Comparison of ENCODE assay signal across 29 mouse cellular contexts in the genomic region with DNA sequence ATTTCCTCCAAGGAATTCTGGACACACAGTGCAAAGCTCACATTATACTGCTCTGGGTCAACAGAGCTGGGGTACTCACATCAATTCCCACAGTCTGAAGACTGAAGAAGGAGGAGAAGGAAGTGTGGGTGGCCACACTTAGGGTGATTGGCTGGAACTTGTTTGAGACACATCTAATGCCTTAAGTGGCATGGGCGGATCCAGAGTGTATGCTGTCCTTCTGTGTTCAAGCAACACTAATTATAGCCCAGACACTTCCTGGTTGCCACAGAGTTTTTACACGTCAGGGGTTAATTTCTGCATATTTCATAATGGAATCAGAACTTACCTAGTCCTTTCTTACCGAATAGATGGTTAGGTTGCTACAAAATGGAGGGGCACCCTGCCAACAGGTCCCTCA. TPM values are rescaled to one million over a fixed set of nuclear protein-coding genes. Genes with fewer than 3 reads are reported as not detected.
A peak's percentile ranks its signal among the peaks of the same experiment; 100 is the strongest.
DNase-seq lines count a peak whose midpoint lies in the region; ATAC-seq and TF ChIP-seq lines count a peak whose summit lies in the region.
"Had no signal": no experiment of that assay in that cellular context is flagged by ENCODE, and none has a peak within 500 bp of the region (broad histone marks: within the 10 kb centered on the region; RNA-seq: fewer than 3 reads in every experiment).

No protein-coding gene starts in this region.

- H3K27ac ChIP-seq in lung, postnatal 0 days (ENCODE audit: low read length), result no peak overlapping the region
- H3K27ac ChIP-seq in embryonic fibroblast, embryonic 13.5 days (ENCODE audit: insufficient read depth, low read length), result peak overlapping the region; percentile 36
- H3K27ac ChIP-seq: embryonic facial prominence, embryonic 10.5 days; embryonic facial prominence, embryonic 12.5 days; forebrain, embryonic 10.5 days; forebrain, embryonic 12.5 days had no signal

- intact Hi-C loops in gastrocnemius, postnatal 36 days (cut with DNase I), result loop anchor here (5.0 kb wide), 2 partner anchors 263 to 428 kb away; no protein-coding TSS in a partner anchor

- H3K36me3 ChIP-seq in lung, postnatal 0 days (ENCODE audit: insufficient read depth, low read length), result no peaks in the 10 kb centered on the region
- H3K36me3 ChIP-seq: embryonic facial prominence, embryonic 10.5 days; embryonic facial prominence, embryonic 12.5 days; forebrain, embryonic 10.5 days; forebrain, embryonic 12.5 days; G1E had no signal

- no peak overlapping the region for H3K9ac ChIP-seq in lung, postnatal 0 days (replicated peaks; ENCODE audit: low read depth)
- H3K9ac ChIP-seq: embryonic facial prominence, embryonic 12.5 days; forebrain, embryonic 12.5 days had no signal

- H3K27me3 ChIP-seq in lung, postnatal 0 days (replicated peaks; ENCODE audit: insufficient read depth, low read length), result no peaks in the 10 kb centered on the region
- H3K27me3 ChIP-seq: CH12.LX; embryonic facial prominence, embryonic 12.5 days; forebrain, embryonic 12.5 days; Patski had no signal

- H3K4me1 ChIP-seq in lung, postnatal 0 days (ENCODE audit: insufficient read depth, low read depth, low read length), result no peaks in the 10 kb centered on the region
- H3K4me1 ChIP-seq in embryonic fibroblast, embryonic 13.5 days (ENCODE audit: control insufficient read depth, insufficient read depth, low read length), result 0 out of 2 replicates have a peak, but pooled peaks cover 2% of the 10 kb centered on the region
- H3K4me1 ChIP-seq: embryonic facial prominence, embryonic 10.5 days; embryonic facial prominence, embryonic 12.5 days; forebrain, embryonic 10.5 days had no signal

- TF ChIP-seq POLR2A in embryonic fibroblast, embryonic 13.5 days (IDR thresholded peaks at IDR 0.05; ENCODE audit: low read depth, low read length), result no peak

- H3K9me3 ChIP-seq in lung, postnatal 0 days (ENCODE audit: low read length), result no peaks in the 10 kb centered on the region
- H3K9me3 ChIP-seq: embryonic facial prominence, embryonic 10.5 days; embryonic facial prominence, embryonic 12.5 days; forebrain, embryonic 10.5 days; forebrain, embryonic 12.5 days had no signal

- no peak overlapping the region for H3K4me2 ChIP-seq in lung, postnatal 0 days (replicated peaks; ENCODE audit: low read depth, low read length)
- H3K4me2 ChIP-seq: embryonic facial prominence, embryonic 12.5 days; forebrain, embryonic 12.5 days had no signal

- 0 out of 2 replicates have a peak, but pooled peaks have one; percentile 25 for ATAC-seq in lung, postnatal 0 days
- peak; percentile 55 for ATAC-seq in megakaryocyte, adult 5-6 weeks (ENCODE audit: poor library complexity, severe bottlenecking)
- peak; percentile 80 for ATAC-seq in monocyte, adult 5-6 weeks (replicated peaks; ENCODE audit: insufficient number of reproducible peaks, low FRiP score, low TSS enrichment, poor library complexity, severe bottlenecking)
- ATAC-seq: activated CD4-positive, CD25-positive, alpha-beta regulatory T cell, adult 4 months; CD4-positive, CD25-positive, alpha-beta regulatory T cell, adult 4 months; forebrain, embryonic 14.5 days; forebrain, embryonic 16.5 days; Patski had no signal

- TF ChIP-seq CTCF in lung, postnatal 0 days (IDR thresholded peaks at IDR 0.05), result no peak
- TF ChIP-seq CTCF in embryonic fibroblast, embryonic 13.5 days (IDR thresholded peaks at IDR 0.05; ENCODE audit: borderline replicate concordance, insufficient read depth, low read length), result no peak

- no peak for DNase-seq in lung, postnatal 0 days (ENCODE audit: low spot score)
- DNase-seq in lung, postnatal 4 days, result no peak
- no peak for DNase-seq in gastrocnemius, postnatal 36 days
- DNase-seq in retina, embryonic 14.5 days (ENCODE audit: low spot score), result no peak
- DNase-seq in right cerebral cortex, postnatal 14 days, result no peak
- DNase-seq: adrenal gland, adult 8-10 months; adrenal gland, postnatal 14 days; adrenal gland, postnatal 36 days; B cell, adult 2 months; cerebellum, adult 11-12 months; cerebellum, adult 2 months; cerebellum, adult 9-10 months; cerebellum, postnatal 10 days; cerebellum, postnatal 25 days had no signal

- TF ChIP-seq EP300 in lung, postnatal 0 days (IDR thresholded peaks at IDR 0.05), result no peak

- H3K4me3 ChIP-seq in lung, postnatal 0 days (ENCODE audit: low read depth, low read length), result no peak overlapping the region
- no peak overlapping the region for H3K4me3 ChIP-seq in embryonic fibroblast, embryonic 13.5 days (ENCODE audit: insufficient read depth, low read length)
- H3K4me3 ChIP-seq: embryonic facial prominence, embryonic 10.5 days; embryonic facial prominence, embryonic 12.5 days; erythroblast, embryonic 14.5 days; forebrain, embryonic 10.5 days; forebrain, embryonic 12.5 days had no signal

- whole genome bisulfite sequencing in lung, postnatal 0 days, result 65% methylated on average over 3 of the region's 3 CpGs

RNA-seq across cellular contexts. Expression of a gene that starts 14.9 kb away (rescaled TPM):
- 393 and 397 TPM in 2 replicates for polyA plus RNA-seq in lung, postnatal 0 days (2015; fragmentation: Nextera tagmentation; extraction: Ambion mirVana)
- polyA plus RNA-seq in embryonic fibroblast, embryonic 13.5 days (2011; ENCODE audit: insufficient read length, low read depth, missing spikeins), result 165 and 245 TPM in 2 replicates
- 253 and 319 TPM in 2 replicates for total RNA-seq in megakaryocyte, adult 5-6 weeks (2015)
- 198 and 242 TPM in 2 replicates for total RNA-seq in megakaryocyte, adult 5-6 weeks (2017)
- 117 to 137 TPM (median 124 TPM) in 3 replicates for total RNA-seq in monocyte, adult 5-6 weeks (2017)
- 100 to 1,000 TPM; 130 to 131 TPM for total RNA-seq in gastrocnemius, postnatal 36 days (2021)

RNA-seq across cellular contexts. Expression of a gene that starts 49.3 kb away (rescaled TPM):
- polyA plus RNA-seq in lung, postnatal 0 days (2015; fragmentation: Nextera tagmentation; extraction: Ambion mirVana), result 9.4 and 10.7 TPM in 2 replicates
- polyA plus RNA-seq in embryonic fibroblast, embryonic 13.5 days (2011; ENCODE audit: insufficient read length, low read depth, missing spikeins), result 0.58 and 2.1 TPM in 2 replicates
- total RNA-seq in megakaryocyte, adult 5-6 weeks (2015), result 33.8 and 37.5 TPM in 2 replicates
- 21.2 and 23.3 TPM in 2 replicates for total RNA-seq in megakaryocyte, adult 5-6 weeks (2017)
- 62.3 to 109 TPM (median 79.3 TPM) in 3 replicates for total RNA-seq in monocyte, adult 5-6 weeks (2017)
- total RNA-seq in gastrocnemius, postnatal 36 days (2021), result 1 to 10 TPM; 9.4 to 9.9 TPM

Comparison
In these comparisons a context has a peak if more than half of its experiments do, and no peak if none do; other contexts are left out.
1. ATAC-seq: peak in every context shown above with its lines; median percentile 80 in monocyte, adult 5-6 weeks; 55 in megakaryocyte, adult 5-6 weeks; 25 in lung, postnatal 0 days.